Mouse (Mus musculus) splenic B cell, adult 2 months (primary cell): ENCODE data around the gene Pde4d.
"Not testable (repeated sequence)": the region's sequence is repeated elsewhere in the genome, so short reads cannot be mapped to it uniquely, and the experiment has no call there.

Source experiments
- DNase-seq: peaks from one replicate; pipeline ENCODE4 v3.0.0-alpha.2; 2011; ENCODE audit warnings: low read depth, low spot score
- H3K27me3 ChIP-seq: 2 replicates; pipeline ENCODE4 v1.6.1; 2012; ENCODE audit warnings: mild to moderate bottlenecking, low read length, moderate library complexity, mixed read lengths; ENCODE audit not compliant: control insufficient read depth, poor library complexity, insufficient read depth, severe bottlenecking
- H3K36me3 ChIP-seq: 2 replicates; pipeline ENCODE4 v1.6.1; 2012; ENCODE audit warnings: mild to moderate bottlenecking, low read length, moderate library complexity, mixed read lengths; ENCODE audit not compliant: control insufficient read depth, poor library complexity, insufficient read depth, severe bottlenecking

Pde4d gene

DNA sequence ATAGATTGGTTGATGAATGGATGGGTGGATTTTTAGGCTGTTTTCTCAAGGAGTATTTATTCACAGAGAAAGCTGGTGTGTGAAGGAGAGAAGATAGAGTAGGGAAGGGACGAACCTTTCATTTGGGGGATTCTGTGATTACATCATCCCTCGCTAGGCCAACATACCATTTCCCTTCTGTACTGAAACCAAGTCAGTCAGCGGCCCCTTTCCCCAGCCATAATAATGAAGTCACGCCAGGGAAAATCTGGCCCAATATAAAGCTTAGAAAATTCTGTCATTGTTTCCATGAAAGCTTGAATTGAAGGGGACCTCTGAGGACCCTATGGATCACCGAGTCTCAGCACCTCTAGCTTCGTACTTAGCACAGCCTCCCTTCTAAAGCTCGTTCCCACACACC lies 307.7 kb downstream of the Pde4d start:
- Histone ChIP-seq H3K27me3 (no peaks in the 10 kb centered on the region), H3K36me3 (no peaks in the 10 kb centered on the region)
- DNase-seq: no peak

DNA sequence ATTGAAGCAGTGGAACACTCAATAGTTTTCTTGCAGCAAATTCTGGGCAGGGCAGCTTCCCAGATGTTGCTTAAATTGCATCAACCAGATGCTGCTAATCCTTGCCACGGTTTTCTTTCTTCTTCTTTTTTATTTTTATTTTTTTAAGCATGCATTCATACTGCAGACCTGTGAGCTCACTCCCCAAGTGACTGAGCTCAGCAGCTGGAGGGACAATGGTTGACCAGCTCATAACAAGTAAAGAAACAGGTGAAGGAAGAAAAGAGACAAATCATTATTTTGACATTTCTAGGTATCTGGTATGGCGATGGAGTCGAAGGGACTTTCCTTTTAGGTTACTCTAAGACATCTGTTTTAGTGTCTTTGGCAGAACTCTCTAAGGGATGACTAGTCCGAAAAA lies 308.6 kb downstream of the Pde4d start:
- Histone ChIP-seq H3K36me3 (no peaks in the 10 kb centered on the region), H3K27me3 (no peaks in the 10 kb centered on the region)
- no peak for DNase-seq

GRCm38 (mm10) chr13:108759140-108759539 lies 309.4 kb downstream of the Pde4d start:
- no peak for DNase-seq
- H3K27me3 ChIP-seq: no peaks in the 10 kb centered on the region
- no peaks in the 10 kb centered on the region for H3K36me3 ChIP-seq

- DNase-seq: no peak
Measured at GRCm38 (mm10) chr13:108763295-108763694, 313.5 kb downstream of the Pde4d start.

DNA sequence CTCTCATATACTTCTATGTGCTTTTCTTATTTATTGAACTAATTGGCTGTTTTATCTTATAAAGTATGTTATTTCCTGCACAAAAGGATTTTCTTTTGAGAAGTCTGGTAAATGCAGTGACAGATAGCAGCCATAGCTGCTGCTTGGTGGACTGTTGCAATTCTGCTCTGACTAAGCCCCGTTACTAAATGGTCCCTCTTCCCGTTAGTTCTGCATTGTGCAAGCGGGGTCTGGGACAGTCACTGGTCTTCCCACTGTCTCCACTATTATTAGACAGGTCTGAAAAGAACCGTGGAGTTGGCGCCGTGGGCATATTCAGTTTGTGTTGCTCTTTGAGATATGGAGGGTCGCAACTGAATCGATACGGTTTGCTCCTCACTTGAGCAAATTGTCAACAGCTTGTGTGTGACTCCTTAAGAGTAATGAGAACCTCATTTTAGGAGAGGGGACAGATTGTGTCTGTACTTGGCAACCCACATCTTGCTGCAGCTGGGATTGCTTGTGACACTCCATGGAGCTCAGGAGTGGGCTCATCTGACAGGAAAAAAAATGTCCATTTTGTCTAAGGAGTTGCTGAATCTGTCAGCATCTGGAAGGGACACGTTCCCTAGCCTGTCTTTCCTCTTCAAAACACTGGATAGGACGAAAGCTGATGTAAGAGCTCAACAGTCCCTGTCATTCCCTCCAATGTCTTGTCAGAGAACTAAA lies 316.4 kb downstream of the Pde4d start:
- no peaks in the 10 kb centered on the region for H3K27me3 ChIP-seq
- no peak for DNase-seq
- H3K36me3 ChIP-seq: no peaks in the 10 kb centered on the region

More at GRCm38 (mm10) chr13:108763295-108763694, 313.5 kb downstream of the Pde4d start:
- H3K27me3 ChIP-seq: no peaks in the 10 kb centered on the region
- no peaks in the 10 kb centered on the region for H3K36me3 ChIP-seq

- DNase-seq: no peak
- Histone ChIP-seq H3K36me3 (no peaks in the 10 kb centered on the region), H3K27me3 (no peaks in the 10 kb centered on the region)
Measured at GRCm38 (mm10) chr13:108769465-108770056, 319.8 kb downstream of the Pde4d start.

GRCm38 (mm10) chr13:108772386-108772785 lies 322.6 kb downstream of the Pde4d start:
- no peaks in the 10 kb centered on the region for H3K27me3 ChIP-seq
- no peak for DNase-seq
- H3K36me3 ChIP-seq: no peaks in the 10 kb centered on the region

DNA sequence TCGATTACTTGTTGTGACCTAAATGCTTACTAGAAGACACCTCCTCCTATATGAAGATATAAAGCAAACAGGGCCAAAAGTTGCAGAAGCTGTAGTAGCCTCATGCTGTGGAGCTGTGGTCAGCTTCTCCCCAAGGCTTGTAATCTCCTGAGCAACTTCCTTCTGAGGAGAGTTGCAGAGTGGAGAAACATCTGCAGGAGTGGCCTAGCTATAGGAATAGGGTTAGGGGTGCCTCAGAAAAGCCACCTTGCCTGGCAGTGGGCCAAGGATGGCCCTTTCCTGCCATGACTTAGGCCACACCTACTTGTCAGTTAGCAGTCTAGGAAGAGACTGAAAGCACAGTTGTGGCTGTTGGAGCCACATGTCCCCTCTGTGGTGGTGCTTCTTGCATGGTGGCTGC lies 325.2 kb downstream of the Pde4d start:
- no peak for DNase-seq
- no peaks in the 10 kb centered on the region for H3K36me3 ChIP-seq

GRCm38 (mm10) chr13:108775882-108776281 lies 326.1 kb downstream of the Pde4d start:
- DNase-seq: no peak
- no peaks in the 10 kb centered on the region for H3K27me3 ChIP-seq
- no peaks in the 10 kb centered on the region for H3K36me3 ChIP-seq

More for the DNA sequence above, 325.2 kb downstream of the Pde4d start:
- H3K27me3 ChIP-seq: no peaks in the 10 kb centered on the region

GRCm38 (mm10) chr13:108797620-108798019 lies 347.9 kb downstream of the Pde4d start:
- DNase-seq, H3K36me3 ChIP-seq, H3K27me3 ChIP-seq: not testable (repeated sequence)

- DNase-seq: no peak
- Histone ChIP-seq H3K27me3 (no peaks in the 10 kb centered on the region), H3K36me3 (no peaks in the 10 kb centered on the region)
Measured at GRCm38 (mm10) chr13:108809191-108809590, 359.4 kb downstream of the Pde4d start.

DNA sequence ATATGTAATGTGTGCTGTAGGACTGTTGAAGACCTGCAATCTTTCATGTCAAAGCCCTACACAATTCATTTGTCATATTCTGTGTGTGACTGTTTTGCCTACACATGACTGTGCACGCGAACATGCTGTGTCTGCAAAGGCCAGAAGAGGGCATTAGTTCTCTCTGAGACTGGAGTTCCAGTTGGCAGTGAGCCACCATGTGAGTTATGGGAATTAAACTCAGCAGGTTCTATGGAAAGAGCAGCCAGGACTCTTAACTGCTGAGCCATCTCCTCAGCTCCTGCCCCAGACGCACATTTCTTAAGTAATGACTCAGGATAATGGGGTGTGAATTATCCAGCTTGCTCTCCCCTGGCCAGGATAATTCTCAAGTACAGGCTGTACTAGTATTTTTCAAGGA lies 363.2 kb downstream of the Pde4d start:
- no peak for DNase-seq
- Histone ChIP-seq H3K27me3 (no peaks in the 10 kb centered on the region), H3K36me3 (no peaks in the 10 kb centered on the region)

- no peaks in the 10 kb centered on the region for H3K27me3 ChIP-seq
- H3K36me3 ChIP-seq: no peaks in the 10 kb centered on the region
- no peak for DNase-seq
Measured at GRCm38 (mm10) chr13:108819846-108820408, 370.2 kb downstream of the Pde4d start.

- Histone ChIP-seq H3K27me3 (no peaks in the 10 kb centered on the region), H3K36me3 (no peaks in the 10 kb centered on the region)
- DNase-seq: no peak
Measured at GRCm38 (mm10) chr13:108820487-108820886, 370.7 kb downstream of the Pde4d start.

DNA sequence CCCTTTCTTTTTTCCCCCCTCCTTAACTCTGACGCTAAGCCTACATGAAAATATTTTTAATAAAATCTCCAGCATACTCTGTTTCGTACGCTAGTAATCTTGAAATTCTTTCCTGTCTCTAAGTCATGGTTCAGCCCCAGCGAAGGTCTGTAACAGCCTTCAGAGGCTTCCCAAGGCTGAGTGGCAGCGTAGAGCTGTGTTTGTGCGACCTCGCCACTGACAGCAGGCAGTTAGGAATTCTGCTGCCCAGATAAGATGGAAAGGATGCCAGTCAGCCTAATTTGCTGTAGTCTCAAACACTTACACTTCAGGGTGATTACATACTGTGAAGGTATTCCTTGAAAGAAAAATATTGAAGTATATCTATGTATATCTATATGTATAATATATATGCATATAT lies 371.5 kb downstream of the Pde4d start:
- H3K27me3 ChIP-seq: no peaks in the 10 kb centered on the region
- H3K36me3 ChIP-seq: no peaks in the 10 kb centered on the region
- no peak for DNase-seq
